Mouse (Mus musculus) spleen, postnatal 0 days (tissue): Measurements from ENCODE around the gene Ano2. TPM values are rescaled to one million over a fixed set of nuclear protein-coding genes. Genes with fewer than 3 reads are reported as not detected.

ENCODE experiments used
- polyA plus RNA-seq: library from polyadenylated mRNA; unstranded; fragments of >200 nt; fragmentation: Nextera tagmentation; extraction: Ambion mirVana; gene quantifications from 2 replicates; pipeline ENCODE4 v1.2.1, GENCODE M21; 2015

Ano2 gene
- 0.04 and 0.05 TPM in 2 replicates for polyA plus RNA-seq

DNA sequence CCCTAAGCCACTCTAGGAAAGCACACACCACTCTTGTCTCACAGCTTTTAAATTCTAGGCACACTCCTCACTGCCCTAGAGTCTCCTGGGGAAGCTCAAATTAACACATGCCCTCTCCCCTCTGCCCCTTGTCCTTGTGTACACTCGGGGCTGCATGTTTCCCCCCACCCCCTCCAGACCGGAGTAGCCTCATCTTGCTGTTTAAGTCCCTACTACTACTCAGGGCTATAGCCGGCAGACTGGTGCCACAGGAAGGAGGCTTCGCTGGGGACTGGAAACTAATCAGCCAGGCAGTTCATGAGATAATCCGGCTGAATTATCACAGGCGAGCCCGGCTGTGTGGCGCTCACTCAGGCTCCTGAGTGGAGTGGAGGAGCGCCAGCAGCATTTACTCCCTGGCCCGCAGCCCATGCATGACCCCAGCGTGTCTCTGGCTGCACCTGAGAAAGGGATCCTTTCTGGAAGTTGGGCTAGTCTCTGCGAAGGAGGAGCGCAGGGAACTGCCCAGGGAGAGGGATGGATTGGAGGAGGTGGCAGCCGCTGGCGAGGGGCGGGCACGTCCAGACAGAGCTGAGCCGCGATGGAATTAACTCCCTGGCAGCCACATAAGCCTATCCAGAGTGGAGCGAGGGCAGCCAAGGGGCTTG, at the start of gene Ano2:
Ano2 (plus strand) TSS at position 363 of the 647 bp plus-strand sequence.

Other genes with a start within 250 kb of the Ano2 start
- gene Cd9, start 195.6 kb upstream of the Ano2 start, polyA plus RNA-seq, result 78.8 and 88.9 TPM in 2 replicates
- 13.5 and 14.3 TPM in 2 replicates for gene Vwf, start 143.6 kb upstream of the Ano2 start, polyA plus RNA-seq